Mouse (Mus musculus): ENCODE measurements at regions not wholly inside any gene's neighbourhood (a gene's known extent, or its start where the extent isn't known, plus 50 kb on each side); places are given as distances from the start of the nearest gene placed in this dataset.
A peak's percentile ranks its signal among the peaks of the same experiment; 100 is the strongest.

- 16% methylated on average over 7 of the region's 7 CpGs for WGBS
- H3K27me3 ChIP-seq, result no peaks in the 10 kb centered on the region
- H3K27ac ChIP-seq (replicated peaks), result no peak overlapping the region
- ATAC-seq (replicated peaks), result no peak
- H3K4me3 ChIP-seq, result no peak overlapping the region
- H3K36me3 ChIP-seq, result no peaks in the 10 kb centered on the region
- H3K9me3 ChIP-seq, result no peaks in the 10 kb centered on the region
- no peak overlapping the region for H3K4me2 ChIP-seq (replicated peaks)
- peaks cover 6% of the 10 kb centered on the region for H3K4me1 ChIP-seq
- H3K9ac ChIP-seq (replicated peaks), result no peak overlapping the region
These were observed 731.7 kb upstream of the Sox9 start for GRCm38 (mm10) chr11:112050362-112050761.

GRCm38 (mm10) chr11:112055591-112055990, 726.4 kb upstream of the Sox9 start:
- 23% methylated on average over 6 of the region's 6 CpGs for WGBS
- Histone ChIP-seq H3K27me3 (no peaks in the 10 kb centered on the region), H3K4me1 (peaks cover 18% of the 10 kb centered on the region), H3K36me3 (no peaks in the 10 kb centered on the region), H3K9me3 (no peaks in the 10 kb centered on the region), H3K9ac (replicated peaks) (no peak overlapping the region), H3K4me2 (replicated peaks) (peak overlapping the region; percentile 25; the same call in 1 of the 2 replicates), H3K27ac (replicated peaks) (0 out of 2 replicates have a peak overlapping the region, but pooled peaks have one; percentile 38), H3K4me3 (no peak overlapping the region)
- no peak; the same call in 1 of the 2 replicates for ATAC-seq (replicated peaks)

- no peak overlapping the region for H3K4me2 ChIP-seq (replicated peaks)
- no peak overlapping the region for H3K27ac ChIP-seq (replicated peaks)
- no peak overlapping the region for H3K9ac ChIP-seq (replicated peaks)
- ATAC-seq (replicated peaks), result no peak
- WGBS, result 87% methylated on average over 3 of the region's 3 CpGs
- H3K27me3 ChIP-seq, result no peaks in the 10 kb centered on the region
- no peaks in the 10 kb centered on the region; the same call in 1 of the 2 replicates for H3K4me1 ChIP-seq
- no peak overlapping the region for H3K4me3 ChIP-seq
- H3K9me3 ChIP-seq, result no peaks in the 10 kb centered on the region
- H3K36me3 ChIP-seq, result no peaks in the 10 kb centered on the region
These were observed 714.8 kb upstream of the Sox9 start for GRCm38 (mm10) chr11:112067176-112067575.

- no peak overlapping the region for H3K9ac ChIP-seq (replicated peaks)
- no peak for ATAC-seq (replicated peaks)
- no peaks in the 10 kb centered on the region for H3K9me3 ChIP-seq
- H3K4me3 ChIP-seq, result no peak overlapping the region
- no peaks in the 10 kb centered on the region for H3K27me3 ChIP-seq
- H3K4me1 ChIP-seq, result no peaks in the 10 kb centered on the region; the same call in 1 of the 2 replicates
- H3K4me2 ChIP-seq (replicated peaks), result no peak overlapping the region
- no peaks in the 10 kb centered on the region for H3K36me3 ChIP-seq
- WGBS, result 60% methylated on average over 4 of the region's 4 CpGs
- no peak overlapping the region for H3K27ac ChIP-seq (replicated peaks)
These were observed 713.2 kb upstream of the Sox9 start for GRCm38 (mm10) chr11:112068821-112069220.

DNA sequence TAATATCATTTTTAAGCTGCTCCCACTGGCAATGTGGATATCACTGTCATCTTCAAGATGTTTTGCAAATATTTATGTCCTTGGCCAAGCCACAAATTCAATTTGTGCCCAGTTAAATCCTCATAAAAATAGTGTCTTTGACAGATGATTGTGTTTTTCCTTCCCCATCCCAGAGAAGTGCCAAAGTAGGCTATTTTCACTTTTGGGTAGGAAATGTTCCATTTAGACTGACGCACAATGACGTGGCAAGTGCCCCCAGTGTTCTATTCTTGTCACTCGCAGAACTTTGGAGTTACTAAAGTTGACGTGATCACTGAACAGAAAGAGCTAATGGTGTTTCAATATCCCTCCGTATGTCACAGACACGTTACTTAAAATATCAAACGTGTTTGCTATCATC, 710.5 kb upstream of the Sox9 start:
- Histone ChIP-seq H3K27ac (replicated peaks) (no peak overlapping the region), H3K4me3 (no peak overlapping the region), H3K27me3 (no peaks in the 10 kb centered on the region), H3K4me1 (no peaks in the 10 kb centered on the region; the same call in 1 of the 2 replicates), H3K4me2 (replicated peaks) (no peak overlapping the region), H3K36me3 (no peaks in the 10 kb centered on the region), H3K9ac (replicated peaks) (no peak overlapping the region), H3K9me3 (no peaks in the 10 kb centered on the region)
- ATAC-seq (replicated peaks), result no peak
- WGBS, result 78% methylated on average over 7 of the region's 7 CpGs

GRCm38 (mm10) chr11:112081386-112081785, 700.6 kb upstream of the Sox9 start:
- H3K36me3 ChIP-seq, result no peaks in the 10 kb centered on the region
- 91% methylated on average over 4 of the region's 4 CpGs for WGBS
- ATAC-seq (replicated peaks), result no peak
- no peaks in the 10 kb centered on the region for H3K4me1 ChIP-seq
- H3K9ac ChIP-seq (replicated peaks), result no peak overlapping the region
- no peaks in the 10 kb centered on the region for H3K9me3 ChIP-seq
- no peak overlapping the region for H3K27ac ChIP-seq (replicated peaks)
- H3K4me2 ChIP-seq (replicated peaks), result no peak overlapping the region
- no peak overlapping the region for H3K4me3 ChIP-seq
- no peaks in the 10 kb centered on the region for H3K27me3 ChIP-seq

- Histone ChIP-seq H3K9ac (replicated peaks) (no peak overlapping the region), H3K4me1 (no peaks in the 10 kb centered on the region), H3K36me3 (no peaks in the 10 kb centered on the region), H3K27ac (replicated peaks) (no peak overlapping the region), H3K9me3 (no peaks in the 10 kb centered on the region), H3K4me2 (replicated peaks) (no peak overlapping the region), H3K4me3 (no peak overlapping the region), H3K27me3 (no peaks in the 10 kb centered on the region)
- ATAC-seq (replicated peaks), result no peak
- WGBS, result 62% methylated on average over 4 of the region's 4 CpGs
These were observed 699.0 kb upstream of the Sox9 start for GRCm38 (mm10) chr11:112083019-112083418.

DNA sequence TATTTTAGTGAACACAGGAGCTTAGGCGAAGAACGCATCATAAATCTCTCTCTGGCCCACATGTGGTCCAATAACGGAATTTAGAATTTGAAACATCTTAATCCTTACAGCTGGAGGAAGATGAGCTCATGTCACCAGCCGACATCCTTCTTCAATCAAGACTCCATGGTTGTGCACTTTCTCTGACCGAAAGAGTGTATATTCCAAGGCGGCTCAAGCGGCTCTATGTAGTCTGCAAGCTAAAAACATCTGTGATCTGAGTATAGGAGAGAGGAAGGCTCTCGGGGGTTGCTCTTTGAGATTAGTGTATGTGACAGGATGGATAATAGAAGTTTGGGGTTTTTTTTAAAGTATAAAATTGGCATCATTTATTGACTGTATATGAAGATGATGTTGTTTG, 689.9 kb upstream of the Sox9 start:
- Histone ChIP-seq H3K4me1 (no peaks in the 10 kb centered on the region), H3K9me3 (no peaks in the 10 kb centered on the region), H3K27me3 (no peaks in the 10 kb centered on the region), H3K4me3 (no peak overlapping the region), H3K4me2 (replicated peaks) (no peak overlapping the region), H3K27ac (replicated peaks) (no peak overlapping the region), H3K36me3 (no peaks in the 10 kb centered on the region), H3K9ac (replicated peaks) (no peak overlapping the region)
- no peak for ATAC-seq (replicated peaks)
- 95% methylated on average over 8 of the region's 8 CpGs for WGBS

GRCm38 (mm10) chr11:112095009-112095408, 687.0 kb upstream of the Sox9 start:
- ATAC-seq (replicated peaks), result no peak
- Histone ChIP-seq H3K4me3 (no peak overlapping the region), H3K4me1 (no peaks in the 10 kb centered on the region), H3K9me3 (no peaks in the 10 kb centered on the region), H3K36me3 (no peaks in the 10 kb centered on the region), H3K4me2 (replicated peaks) (no peak overlapping the region), H3K27me3 (no peaks in the 10 kb centered on the region), H3K9ac (replicated peaks) (no peak overlapping the region), H3K27ac (replicated peaks) (no peak overlapping the region)
- 56% methylated on average over 3 of the region's 3 CpGs for WGBS

- H3K4me1 ChIP-seq, result no peaks in the 10 kb centered on the region
- no peaks in the 10 kb centered on the region for H3K27me3 ChIP-seq
- 62% methylated on average over 1 of the region's 1 CpGs for WGBS
- no peak for ATAC-seq (replicated peaks)
- no peak overlapping the region for H3K4me3 ChIP-seq
- no peak overlapping the region for H3K4me2 ChIP-seq (replicated peaks)
- no peaks in the 10 kb centered on the region for H3K36me3 ChIP-seq
- no peak overlapping the region for H3K27ac ChIP-seq (replicated peaks)
- no peaks in the 10 kb centered on the region for H3K9me3 ChIP-seq
- no peak overlapping the region for H3K9ac ChIP-seq (replicated peaks)
These were observed 683.9 kb upstream of the Sox9 start for GRCm38 (mm10) chr11:112098161-112098560.

GRCm38 (mm10) chr11:112103252-112103651, 678.8 kb upstream of the Sox9 start:
- Histone ChIP-seq H3K36me3 (no peaks in the 10 kb centered on the region), H3K9me3 (no peaks in the 10 kb centered on the region), H3K4me1 (no peaks in the 10 kb centered on the region; the same call in 1 of the 2 replicates), H3K27me3 (no peaks in the 10 kb centered on the region), H3K27ac (replicated peaks) (no peak overlapping the region), H3K4me3 (no peak overlapping the region), H3K9ac (replicated peaks) (no peak overlapping the region), H3K4me2 (replicated peaks) (no peak overlapping the region)
- 79% methylated on average over 2 of the region's 2 CpGs for WGBS
- ATAC-seq (replicated peaks), result no peak

- Histone ChIP-seq H3K4me2 (replicated peaks) (no peak overlapping the region), H3K4me3 (no peak overlapping the region), H3K27me3 (no peaks in the 10 kb centered on the region), H3K4me1 (no peaks in the 10 kb centered on the region; the same call in 1 of the 2 replicates), H3K27ac (replicated peaks) (no peak overlapping the region), H3K36me3 (no peaks in the 10 kb centered on the region), H3K9me3 (no peaks in the 10 kb centered on the region), H3K9ac (replicated peaks) (no peak overlapping the region)
- 79% methylated on average over 4 of the region's 4 CpGs for WGBS
- no peak for ATAC-seq (replicated peaks)
These were observed 675.1 kb upstream of the Sox9 start for GRCm38 (mm10) chr11:112106891-112107290.

DNA sequence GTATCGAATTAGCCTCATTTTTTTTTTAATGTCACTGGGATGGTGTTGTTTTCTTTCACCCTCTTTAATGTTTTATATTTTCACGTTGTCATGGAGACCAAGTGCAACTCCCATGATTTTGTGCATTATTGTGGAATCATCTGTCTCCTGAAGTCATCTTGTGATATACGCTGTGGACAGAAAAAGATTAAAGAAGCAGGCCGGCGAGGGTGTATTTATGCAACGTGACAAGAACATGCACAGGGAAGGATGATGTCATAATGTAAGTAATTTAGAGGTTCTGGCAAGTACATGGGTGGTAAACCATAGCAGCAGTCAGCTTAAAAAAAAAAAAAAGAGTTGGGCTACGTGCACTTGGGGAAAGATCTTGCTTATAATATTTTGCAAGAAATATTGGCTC, 674.7 kb upstream of the Sox9 start:
- Histone ChIP-seq H3K4me3 (no peak overlapping the region), H3K4me2 (replicated peaks) (no peak overlapping the region), H3K27ac (replicated peaks) (no peak overlapping the region), H3K27me3 (no peaks in the 10 kb centered on the region), H3K36me3 (no peaks in the 10 kb centered on the region), H3K9ac (replicated peaks) (no peak overlapping the region), H3K4me1 (no peaks in the 10 kb centered on the region; the same call in 1 of the 2 replicates), H3K9me3 (no peaks in the 10 kb centered on the region)
- no peak for ATAC-seq (replicated peaks)
- 59% methylated on average over 7 of the region's 7 CpGs for whole genome bisulfite sequencing
